Mouse (Mus musculus) intestine, embryonic 14.5 days (tissue): Measurements from ENCODE around the gene Lipt2. TPM values are rescaled to one million over a fixed set of nuclear protein-coding genes. Genes with fewer than 3 reads are reported as not detected.

ENCODE experiments used
- ATAC-seq: fragments of 200-750 bp; cut with Nextera tagmentation; replicated peaks from 2 replicates; pipeline ENCODE4 v1.8.0; 2017; ENCODE audit warnings: low read depth, moderate number of reproducible peaks, moderate TSS enrichment, moderate library complexity; ENCODE audit not compliant: low FRiP score, low TSS enrichment
- DNase-seq: peaks from one replicate; pipeline ENCODE4 v3.0.0-alpha.2; 2018; ENCODE audit warnings: low spot score
- H3K27ac ChIP-seq: fragments of 300-500 bp; sonication (generic); 2 replicates; pipeline ENCODE4 v1.5.1; 2014; ENCODE audit warnings: low read depth, mild to moderate bottlenecking, control low read depth
- H3K27me3 ChIP-seq: fragments of 300-500 bp; sonication (generic); replicated peaks from 2 replicates; pipeline ENCODE4 v1.6.1; 2014; ENCODE audit warnings: low read length, control low read depth; ENCODE audit not compliant: control insufficient read depth, insufficient read depth
- H3K36me3 ChIP-seq: fragments of 300-500 bp; sonication (generic); 2 replicates; pipeline ENCODE4 v1.6.1; 2014; ENCODE audit warnings: low read length, control low read depth; ENCODE audit not compliant: control insufficient read depth, insufficient read depth
- H3K4me1 ChIP-seq: fragments of 300-500 bp; sonication (generic); replicated peaks from 2 replicates; pipeline ENCODE4 v1.6.1; 2014; ENCODE audit warnings: low read length, control low read depth, mixed read lengths; ENCODE audit not compliant: control insufficient read depth, insufficient read depth
- H3K4me2 ChIP-seq: fragments of 300-500 bp; sonication (generic); 2 replicates; pipeline ENCODE4 v1.6.1; 2014; ENCODE audit warnings: low read length
- H3K4me3 ChIP-seq: fragments of 300-500 bp; sonication (generic); 2 replicates; pipeline ENCODE4 v1.5.1; 2014; ENCODE audit warnings: low read depth, low read length, control low read depth, mixed read lengths
- H3K9ac ChIP-seq: fragments of 300-500 bp; sonication (generic); 2 replicates; pipeline ENCODE4 v1.6.1; 2014; ENCODE audit warnings: mild to moderate bottlenecking, low read length
- H3K9me3 ChIP-seq: fragments of 300-500 bp; sonication (generic); 2 replicates; pipeline ENCODE4 v1.6.1; 2016; ENCODE audit warnings: low read length, control low read depth; ENCODE audit not compliant: control insufficient read depth
- WGBS: fragments of 180-500 bp; shearing (Covaris S2); extraction: QIAGEN DNeasy Blood & Tissue Kit; methylation state at CpG from one replicate; pipeline ENCODE4 v1.1.7; 2014; 5-methylcytosine and 5-hydroxymethylcytosine counted together
- polyA plus RNA-seq: library from polyadenylated mRNA; unstranded; fragments of >200 nt; fragmentation: Nextera tagmentation; extraction: Ambion mirVana; gene quantifications from 2 replicates; pipeline ENCODE4 v1.2.1, GENCODE M21; 2014

Gene Lipt2
- polyA plus RNA-seq, 1 experiment from 2014 or later: 35.7 TPM

- H3K36me3 ChIP-seq: no peaks in the 10 kb centered on the region
- ATAC-seq (no peak), DNase-seq (no peak)
- H3K9ac ChIP-seq: no peak overlapping the region
- no peaks in the 10 kb centered on the region for H3K9me3 ChIP-seq
- H3K27ac ChIP-seq: no peak overlapping the region
- no peak overlapping the region for H3K4me2 ChIP-seq
- H3K4me3 ChIP-seq: no peak overlapping the region
- no peaks in the 10 kb centered on the region for H3K4me1 ChIP-seq
- H3K27me3 ChIP-seq: no peaks in the 10 kb centered on the region
- WGBS: 92% methylated on average over 3 of the region's 3 CpGs
Observed at GRCm38 (mm10) chr7:100201191-100201590, 42.1 kb downstream of the Lipt2 start.

DNA sequence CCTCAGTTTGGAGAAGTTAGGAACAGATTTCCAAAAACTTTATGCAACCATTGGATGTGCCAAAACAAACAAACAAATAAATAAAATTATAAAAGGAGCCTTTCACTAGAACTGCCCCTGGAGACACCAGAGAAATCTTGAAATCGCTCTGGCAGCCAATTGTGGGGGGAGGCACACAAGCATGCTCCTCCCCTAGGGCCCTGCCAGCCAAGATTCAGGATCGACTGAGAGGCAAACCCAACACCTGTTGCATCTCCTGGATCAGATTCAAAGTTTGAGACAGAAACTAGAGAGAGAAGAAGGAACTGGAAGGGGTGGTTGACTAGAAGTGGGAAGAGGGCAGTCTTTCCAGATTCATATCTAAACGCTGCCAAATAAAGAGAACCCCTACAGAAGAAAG, 44.5 kb downstream of the Lipt2 start:
- no peak for DNase-seq
- H3K9me3 ChIP-seq: no peaks in the 10 kb centered on the region
- H3K4me1 ChIP-seq: no peaks in the 10 kb centered on the region

GRCm38 (mm10) chr7:100204871-100205270, 45.8 kb downstream of the Lipt2 start:
- DNase-seq: no peak
- H3K27ac ChIP-seq: no peak overlapping the region
- no peaks in the 10 kb centered on the region for H3K9me3 ChIP-seq
- H3K4me3 ChIP-seq: no peak overlapping the region
- WGBS: 74% methylated on average over 6 of the region's 6 CpGs
- no peaks in the 10 kb centered on the region for H3K27me3 ChIP-seq
- H3K9ac ChIP-seq: no peak overlapping the region
- ATAC-seq: no peak
- no peaks in the 10 kb centered on the region for H3K36me3 ChIP-seq
- no peak overlapping the region for H3K4me2 ChIP-seq
- H3K4me1 ChIP-seq: no peaks in the 10 kb centered on the region

More for the DNA sequence above, 44.5 kb downstream of the Lipt2 start:
- H3K4me3 ChIP-seq: no peak overlapping the region
- no peaks in the 10 kb centered on the region for H3K27me3 ChIP-seq
- H3K4me2 ChIP-seq: no peak overlapping the region
- no peak overlapping the region for H3K9ac ChIP-seq
- ATAC-seq: no peak
- WGBS: 59% methylated on average over 3 of the region's 3 CpGs
- no peak overlapping the region for H3K27ac ChIP-seq
- no peaks in the 10 kb centered on the region for H3K36me3 ChIP-seq

- Histone ChIP-seq H3K27ac (no peak overlapping the region), H3K36me3 (no peaks in the 10 kb centered on the region), H3K4me1 (no peaks in the 10 kb centered on the region), H3K4me2 (no peak overlapping the region), H3K9ac (no peak overlapping the region), H3K9me3 (no peaks in the 10 kb centered on the region), H3K27me3 (no peaks in the 10 kb centered on the region), H3K4me3 (no peak overlapping the region)
- DNase-seq (no peak), ATAC-seq (no peak)
- WGBS: 87% methylated on average over 2 of the region's 2 CpGs
Observed at GRCm38 (mm10) chr7:100206144-100206543, 47.1 kb downstream of the Lipt2 start.

GRCm38 (mm10) chr7:100207886-100208285, 48.8 kb downstream of the Lipt2 start:
- Histone ChIP-seq H3K4me1 (no peaks in the 10 kb centered on the region), H3K27ac (no peak overlapping the region), H3K4me3 (no peak overlapping the region), H3K4me2 (no peak overlapping the region), H3K9ac (no peak overlapping the region), H3K27me3 (no peaks in the 10 kb centered on the region), H3K9me3 (no peaks in the 10 kb centered on the region), H3K36me3 (no peaks in the 10 kb centered on the region)
- ATAC-seq (no peak), DNase-seq (no peak)

Other genes with a start within 250 kb of the Lipt2 start
- 5.8 and 6.7 TPM in 2 replicates for gene Rnf169, start 178.8 kb upstream of the Lipt2 start, polyA plus RNA-seq
- 1.1 and 1.4 TPM in 2 replicates for gene Chrdl2, start 153.1 kb upstream of the Lipt2 start, polyA plus RNA-seq
- gene Pold3, start 37.7 kb upstream of the Lipt2 start, polyA plus RNA-seq: 64.8 and 70.6 TPM in 2 replicates
- 73.1 and 74.5 TPM in 2 replicates for gene Kcne3, start 17.2 kb downstream of the Lipt2 start, polyA plus RNA-seq
- gene Pgm2l1, start 68.1 kb downstream of the Lipt2 start, polyA plus RNA-seq: 3.2 and 3.3 TPM in 2 replicates
- 4.4 and 5.8 TPM in 2 replicates for gene P4ha3, start 126.2 kb downstream of the Lipt2 start, polyA plus RNA-seq
- 23.6 and 25.4 TPM in 2 replicates for gene C2cd3, start 213.0 kb downstream of the Lipt2 start, polyA plus RNA-seq
- gene Ppme1, start 213.0 kb downstream of the Lipt2 start, polyA plus RNA-seq: 55.0 and 55.9 TPM in 2 replicates